Mouse (Mus musculus) limb, embryonic 11.5 days (tissue): ENCODE results near the gene Pipox. TPM values are rescaled to one million over a fixed set of nuclear protein-coding genes. Genes with fewer than 3 reads are reported as not detected.

Experiments
- ATAC-seq: fragments of 200-750 bp; cut with Nextera tagmentation; 2 replicates; pipeline ENCODE4 v1.8.0; 2017; ENCODE audit warnings: low read depth; ENCODE audit not compliant: insufficient number of reproducible peaks, low FRiP score, low TSS enrichment
- DNase-seq: peaks from one replicate; pipeline ENCODE4 v3.0.0-alpha.2; 2015; ENCODE audit warnings: low spot score
- H3K27ac ChIP-seq: fragments of 300-500 bp; sonication (generic); replicated peaks from 2 replicates; pipeline ENCODE4 v1.5.1; 2014; ENCODE audit warnings: low read depth, mild to moderate bottlenecking, low read length
- H3K27me3 ChIP-seq: fragments of 300-500 bp; sonication (generic); 2 replicates; pipeline ENCODE4 v1.6.1; 2014; ENCODE audit warnings: mild to moderate bottlenecking, low read length, mixed read lengths; ENCODE audit not compliant: control insufficient read depth, insufficient read depth
- H3K36me3 ChIP-seq: fragments of 300-500 bp; sonication (generic); 2 replicates; pipeline ENCODE4 v1.6.1; 2014; ENCODE audit warnings: mild to moderate bottlenecking, low read length, moderate library complexity, mixed read lengths; ENCODE audit not compliant: control insufficient read depth, insufficient read depth
- H3K4me1 ChIP-seq: fragments of 300-500 bp; sonication (generic); 2 replicates; pipeline ENCODE4 v1.6.1; 2014; ENCODE audit warnings: low read length, mixed read lengths; ENCODE audit not compliant: control insufficient read depth, insufficient read depth
- H3K4me2 ChIP-seq: fragments of 300-500 bp; sonication (generic); 2 replicates; pipeline ENCODE4 v1.6.1; 2014; ENCODE audit warnings: low read depth, mild to moderate bottlenecking, moderate library complexity; ENCODE audit not compliant: severe bottlenecking
- H3K4me3 ChIP-seq: fragments of 300-500 bp; sonication (generic); 2 replicates; pipeline ENCODE4 v1.5.1; 2014; ENCODE audit warnings: low read depth, low read length
- H3K9ac ChIP-seq: fragments of 300-500 bp; sonication (generic); 2 replicates; pipeline ENCODE4 v1.6.1; 2014; ENCODE audit warnings: mild to moderate bottlenecking, low read length
- H3K9me3 ChIP-seq: fragments of 300-500 bp; sonication (generic); 2 replicates; pipeline ENCODE4 v1.6.1; 2016; ENCODE audit warnings: low read length; ENCODE audit not compliant: control insufficient read depth
- WGBS: fragments of 180-500 bp; shearing (Covaris S2); extraction: QIAGEN DNeasy Blood & Tissue Kit; methylation state at CpG from one replicate; pipeline ENCODE4 v1.1.7; 2014; 5-methylcytosine and 5-hydroxymethylcytosine counted together
- polyA plus RNA-seq: library from polyadenylated mRNA; unstranded; fragments of >200 nt; fragmentation: Nextera tagmentation; extraction: Ambion mirVana; gene quantifications from 2 replicates; pipeline ENCODE4 v1.2.1, GENCODE M21; 2014

Pipox gene
- 0.30 and 0.72 TPM in 2 replicates for polyA plus RNA-seq

GRCm38 (mm10) chr11:77893787-77894718 lies at the start of gene Pipox:
Gene Pipox, minus strand, starts transcription at chr11:77894096.
- no peak within 1 kb of the TSS for H3K4me3 ChIP-seq

GRCm38 (mm10) chr11:77942230-77942629 lies 48.3 kb upstream of the Pipox start:
- ATAC-seq: no peak
- Histone ChIP-seq H3K4me1 (peaks cover 11% of the 10 kb centered on the region), H3K4me3 (no peak overlapping the region), H3K27me3 (peaks cover 42% of the 10 kb centered on the region), H3K9ac (no peak overlapping the region), H3K4me2 (peak overlapping the region; percentile 15; the same call in 1 of the 2 replicates), H3K36me3 (no peaks in the 10 kb centered on the region), H3K9me3 (no peaks in the 10 kb centered on the region), H3K27ac (no peak overlapping the region)
- DNase-seq: peak; percentile 41
- 7% methylated on average over 5 of the region's 5 CpGs for WGBS

More at GRCm38 (mm10) chr11:77893787-77894718, at the start of gene Pipox:
- no peak for ATAC-seq
- WGBS: 34% methylated on average over 11 of the region's 11 CpGs
- DNase-seq: peak; percentile 71
- Histone ChIP-seq H3K4me1 (peaks cover 7% of the 10 kb centered on the region), H3K27ac (no peak within 1 kb of the TSS), H3K4me2 (0 out of 2 replicates have a peak within 1 kb of the TSS, but pooled peaks have one; percentile 1), H3K36me3 (no peaks in the 10 kb centered on the region), H3K9me3 (no peaks in the 10 kb centered on the region), H3K9ac (no peak within 1 kb of the TSS), H3K27me3 (peaks cover 32% of the 10 kb centered on the region)

- Histone ChIP-seq H3K9ac (no peak overlapping the region), H3K4me3 (no peak overlapping the region), H3K36me3 (no peaks in the 10 kb centered on the region), H3K9me3 (no peaks in the 10 kb centered on the region), H3K27me3 (peaks cover 61% of the 10 kb centered on the region), H3K27ac (no peak overlapping the region), H3K4me2 (no peak overlapping the region), H3K4me1 (peaks cover 9% of the 10 kb centered on the region)
- DNase-seq: no peak
- 20% methylated on average over 4 of the region's 4 CpGs for WGBS
- ATAC-seq: no peak
Measured at GRCm38 (mm10) chr11:77937649-77938410, 43.9 kb upstream of the Pipox start.

GRCm38 (mm10) chr11:77936846-77937245 lies 43.0 kb upstream of the Pipox start:
- H3K27me3 ChIP-seq: peaks cover 71% of the 10 kb centered on the region

GRCm38 (mm10) chr11:77934568-77935311 lies 40.8 kb upstream of the Pipox start:
- WGBS: 63% methylated on average over 5 of the region's 5 CpGs
- Histone ChIP-seq H3K9ac (no peak overlapping the region), H3K4me2 (no peak overlapping the region), H3K4me3 (no peak overlapping the region), H3K27ac (no peak overlapping the region), H3K36me3 (no peaks in the 10 kb centered on the region), H3K9me3 (no peaks in the 10 kb centered on the region), H3K27me3 (peaks cover 81% of the 10 kb centered on the region), H3K4me1 (peaks cover 12% of the 10 kb centered on the region)
- ATAC-seq: no peak
- DNase-seq: no peak

More at GRCm38 (mm10) chr11:77936846-77937245, 43.0 kb upstream of the Pipox start:
- Histone ChIP-seq H3K9ac (no peak overlapping the region), H3K27ac (no peak overlapping the region), H3K9me3 (no peaks in the 10 kb centered on the region), H3K4me3 (no peak overlapping the region), H3K4me2 (no peak overlapping the region; the same call in 1 of the 2 replicates), H3K4me1 (no peaks in the 10 kb centered on the region; the same call in 1 of the 2 replicates), H3K36me3 (no peaks in the 10 kb centered on the region)
- ATAC-seq: no peak
- DNase-seq: no peak
- WGBS: 9% methylated on average over 8 of the region's 8 CpGs

GRCm38 (mm10) chr11:77934111-77934521 lies 40.2 kb upstream of the Pipox start:
- H3K4me2 ChIP-seq: no peak overlapping the region
- ATAC-seq: no peak
- 0% methylated on average over 4 of the region's 4 CpGs for WGBS

GRCm38 (mm10) chr11:77932576-77932975 lies 38.7 kb upstream of the Pipox start:
- Histone ChIP-seq H3K27ac (no peak overlapping the region), H3K9me3 (no peaks in the 10 kb centered on the region), H3K4me1 (peaks cover 12% of the 10 kb centered on the region; the same call in 1 of the 2 replicates), H3K4me2 (no peak overlapping the region), H3K4me3 (no peak overlapping the region), H3K27me3 (peaks cover 78% of the 10 kb centered on the region), H3K9ac (no peak overlapping the region), H3K36me3 (no peaks in the 10 kb centered on the region)
- DNase-seq (no peak), ATAC-seq (no peak)
- 41% methylated on average over 5 of the region's 5 CpGs for WGBS

More at GRCm38 (mm10) chr11:77934111-77934521, 40.2 kb upstream of the Pipox start:
- no peak for DNase-seq
- Histone ChIP-seq H3K4me1 (peaks cover 12% of the 10 kb centered on the region; the same call in 1 of the 2 replicates), H3K36me3 (no peaks in the 10 kb centered on the region), H3K27ac (no peak overlapping the region), H3K4me3 (no peak overlapping the region), H3K9me3 (no peaks in the 10 kb centered on the region), H3K9ac (no peak overlapping the region), H3K27me3 (peaks cover 81% of the 10 kb centered on the region)
